Mouse (Mus musculus) CH12.LX (cell line): ENCODE measurements around the gene Arhgap33. TPM values are rescaled to one million over a fixed set of nuclear protein-coding genes. Genes with fewer than 3 reads are reported as not detected.
A peak's percentile ranks its signal among the peaks of the same experiment; 100 is the strongest.

ENCODE experiments used
- DNase-seq: peaks from one replicate; pipeline ENCODE4 v3.0.0-alpha.2; 2013; ENCODE audit errors: extremely low read depth
- H3K27ac ChIP-seq: 2 replicates; pipeline ENCODE4 v1.5.1; 2012; ENCODE audit warnings: low read depth, mild to moderate bottlenecking, control low read depth, moderate library complexity; ENCODE audit not compliant: insufficient read depth
- H3K27me3 ChIP-seq: replicated peaks from 2 replicates; pipeline ENCODE3; 2012; ENCODE audit warnings: inconsistent platforms
- H3K36me3 ChIP-seq, 2 experiments: replicated peaks in 1 of 2; 2 replicates each; pipeline versions ENCODE3 to v1.6.1; 2012; ENCODE audit warnings: inconsistent platforms in 1 of 2, low read length in 1 of 2, mild to moderate bottlenecking in 1 of 2, mixed read lengths in 1 of 2, moderate library complexity in 1 of 2; ENCODE audit not compliant: control insufficient read depth in 1 of 2, insufficient read depth in 1 of 2
- H3K4me1 ChIP-seq, 2 experiments: 2 replicates each; pipeline ENCODE4 v1.6.1; 2012; ENCODE audit warnings: inconsistent platforms in 1 of 2, moderate library complexity in 1 of 2; ENCODE audit not compliant: insufficient read depth in 2 of 2, control insufficient read depth in 1 of 2
- H3K4me2 ChIP-seq: 2 replicates; pipeline ENCODE4 v1.6.1; 2012; ENCODE audit warnings: low read depth, mild to moderate bottlenecking, control low read depth; ENCODE audit not compliant: poor library complexity, insufficient read depth, severe bottlenecking
- H3K4me3 ChIP-seq, 3 experiments: fragments of 150-350 bp in 1 of 3; sonication (generic) in 1 of 3; replicated peaks in 1 of 3; 2 replicates each; pipeline versions ENCODE3 to v1.5.1; 2011 to 2012; ENCODE audit warnings: low read depth in 2 of 3, low read length in 2 of 3, mild to moderate bottlenecking in 2 of 3, moderate library complexity in 2 of 3, control low read depth in 1 of 3, improper control_type of control experiment in 1 of 3, inconsistent platforms in 1 of 3, mixed read lengths in 1 of 3; ENCODE audit not compliant: poor library complexity in 1 of 3
- H3K79me2 ChIP-seq: replicated peaks from 2 replicates; pipeline ENCODE4 v1.6.1; 2012; ENCODE audit warnings: mild to moderate bottlenecking, moderate library complexity; ENCODE audit not compliant: control insufficient read depth, poor library complexity, insufficient read depth, severe bottlenecking; ENCODE audit errors: extremely low read depth
- H3K9ac ChIP-seq: 2 replicates; pipeline ENCODE4 v1.6.1; 2012; ENCODE audit warnings: low read depth, mild to moderate bottlenecking, control low read depth, moderate library complexity; ENCODE audit not compliant: insufficient read depth
- H3K9me3 ChIP-seq: replicated peaks from 2 replicates; pipeline ENCODE3; 2012; ENCODE audit warnings: low read length, inconsistent platforms, mixed read lengths
- BHLHE40 ChIP-seq: IDR thresholded peaks from 2 replicates; pipeline ENCODE4 v1.6.1; 2011; ENCODE audit warnings: mild to moderate bottlenecking, low read depth, low read length, improper control_type of control experiment
- CHD2 ChIP-seq: IDR thresholded peaks from 2 replicates; pipeline ENCODE4 v1.6.1; 2011; ENCODE audit warnings: low read length, improper control_type of control experiment
- E2F4 ChIP-seq: IDR thresholded peaks from 2 replicates; pipeline ENCODE4 v1.6.1; 2011; ENCODE audit warnings: low read depth, low read length, improper control_type of control experiment; ENCODE audit not compliant: insufficient replicate concordance
- ELF1 ChIP-seq: IDR thresholded peaks from 2 replicates; pipeline ENCODE4 v1.6.1; 2014; ENCODE audit warnings: low read depth, mild to moderate bottlenecking, inconsistent platforms, low read length, improper control_type of control experiment
- EP300 ChIP-seq: IDR thresholded peaks from 2 replicates; pipeline ENCODE4 v1.6.1; 2011; ENCODE audit warnings: low read length, improper control_type of control experiment
- ETS1 ChIP-seq: conservative IDR thresholded peaks from 2 replicates; pipeline ENCODE4 v1.6.1; 2012; ENCODE audit warnings: low read depth, mild to moderate bottlenecking, inconsistent platforms, low read length, improper control_type of control experiment, moderate library complexity
- GABPA ChIP-seq: IDR thresholded peaks from 2 replicates; pipeline ENCODE4 v1.6.1; 2012; ENCODE audit warnings: low read depth, low read length, improper control_type of control experiment, inconsistent platforms; ENCODE audit not compliant: insufficient replicate concordance
- HCFC1 ChIP-seq: IDR thresholded peaks from 2 replicates; pipeline ENCODE4 v1.6.1; 2012; ENCODE audit warnings: low read depth, mild to moderate bottlenecking, inconsistent platforms, low read length, improper control_type of control experiment
- IRF4 ChIP-seq: IDR thresholded peaks from 2 replicates; pipeline ENCODE4 v1.6.1; 2014; ENCODE audit warnings: low read depth, mild to moderate bottlenecking, inconsistent platforms, low read length, improper control_type of control experiment
- JUN ChIP-seq: IDR thresholded peaks from 2 replicates; pipeline ENCODE4 v1.6.1; 2011; ENCODE audit warnings: low read depth, mild to moderate bottlenecking, low read length, improper control_type of control experiment, moderate library complexity; ENCODE audit not compliant: insufficient read depth
- JUND ChIP-seq: conservative IDR thresholded peaks from 2 replicates; pipeline ENCODE4 v1.6.1; 2011; ENCODE audit warnings: low read depth, low read length, improper control_type of control experiment
- KAT2A ChIP-seq: IDR thresholded peaks from 2 replicates; pipeline ENCODE4 v1.6.1; 2012; ENCODE audit warnings: low read length, improper control_type of control experiment, inconsistent platforms; ENCODE audit not compliant: insufficient replicate concordance
- MAX ChIP-seq: IDR thresholded peaks from 2 replicates; pipeline ENCODE4 v1.6.1; 2011; ENCODE audit warnings: low read length, improper control_type of control experiment
- MAZ ChIP-seq: IDR thresholded peaks from 2 replicates; pipeline ENCODE4 v1.6.1; 2012; ENCODE audit warnings: low read depth, mild to moderate bottlenecking, inconsistent platforms, low read length, improper control_type of control experiment, moderate library complexity
- MEF2A ChIP-seq: IDR thresholded peaks from 2 replicates; pipeline ENCODE4 v1.6.1; 2014; ENCODE audit warnings: low read depth, mild to moderate bottlenecking, inconsistent platforms, low read length, improper control_type of control experiment, borderline replicate concordance
- MXI1 ChIP-seq: IDR thresholded peaks from 2 replicates; pipeline ENCODE4 v1.6.1; 2011; ENCODE audit warnings: mild to moderate bottlenecking, low read depth, low read length, improper control_type of control experiment
- MYC ChIP-seq: IDR thresholded peaks from 2 replicates; pipeline ENCODE4 v1.6.1; 2011; ENCODE audit warnings: low read depth, mild to moderate bottlenecking, improper control_type of control experiment, low read length
- NELFE ChIP-seq: IDR thresholded peaks from 2 replicates; pipeline ENCODE4 v1.6.1; 2011; ENCODE audit warnings: low read depth, low read length, improper control_type of control experiment
- NRF1 ChIP-seq: IDR thresholded peaks from 2 replicates; pipeline ENCODE4 v1.6.1; 2014; ENCODE audit warnings: low read depth, mild to moderate bottlenecking, inconsistent platforms, low read length, improper control_type of control experiment, moderate library complexity
- POLR2A ChIP-seq: IDR thresholded peaks from 2 replicates; pipeline ENCODE4 v1.6.1; 2011; ENCODE audit warnings: low read depth, mild to moderate bottlenecking, improper control_type of control experiment, low read length
- POLR2AphosphoS2 ChIP-seq: IDR thresholded peaks from 2 replicates; pipeline ENCODE4 v1.6.1; 2011; ENCODE audit warnings: low read depth, low read length, improper control_type of control experiment
- RCOR1 ChIP-seq: conservative IDR thresholded peaks from 2 replicates; pipeline ENCODE4 v1.6.1; 2012; ENCODE audit warnings: low read depth, mild to moderate bottlenecking, inconsistent platforms, low read length, improper control_type of control experiment
- SIN3A ChIP-seq: IDR thresholded peaks from 2 replicates; pipeline ENCODE4 v1.6.1; 2012; ENCODE audit warnings: low read length, improper control_type of control experiment, inconsistent platforms
- SMC3 ChIP-seq: IDR thresholded peaks from 2 replicates; pipeline ENCODE4 v1.6.1; 2011; ENCODE audit warnings: low read depth, low read length, improper control_type of control experiment
- TBP ChIP-seq: conservative IDR thresholded peaks from 2 replicates; pipeline ENCODE4 v1.6.1; 2011; ENCODE audit warnings: low read depth, low read length, improper control_type of control experiment
- TCF12 ChIP-seq: IDR thresholded peaks from 2 replicates; pipeline ENCODE4 v1.6.1; 2014; ENCODE audit warnings: low read depth, mild to moderate bottlenecking, inconsistent platforms, low read length, improper control_type of control experiment
- USF2 ChIP-seq: conservative IDR thresholded peaks from 2 replicates; pipeline ENCODE4 v1.6.1; 2011; ENCODE audit warnings: low read depth, low read length, improper control_type of control experiment
- ZC3H11A ChIP-seq: IDR thresholded peaks from 2 replicates; pipeline ENCODE4 v1.6.1; 2012; ENCODE audit warnings: low read depth, mild to moderate bottlenecking, inconsistent platforms, low read length, improper control_type of control experiment
- ZMIZ1 ChIP-seq: IDR thresholded peaks from 2 replicates; pipeline ENCODE4 v1.6.1; 2012; ENCODE audit warnings: low read depth, mild to moderate bottlenecking, inconsistent platforms, low read length, improper control_type of control experiment
- ZNF384 ChIP-seq: IDR thresholded peaks from 2 replicates; pipeline ENCODE4 v1.6.1; 2012; ENCODE audit warnings: low read depth, low read length, improper control_type of control experiment, inconsistent platforms
- dilution Hi-C: fragments of 300-500 bp; cut with MboI; formaldehyde crosslinking; loops from 2 replicates; pipeline ENCODE4 v1.14.3; 2020; ENCODE audit warnings: low sequenced_read_pairs; ENCODE audit not compliant: extremely low pct_unique_long_range_greater_than_20kb, extremely low pct_ligation_motif_present
- in situ Hi-C: fragments of 300-500 bp; cut with MboI; formaldehyde crosslinking; loops from 3 replicates; pipeline ENCODE4 v1.14.3; 2019; ENCODE audit warnings: low sequenced_read_pairs, low pct_ligation_motif_present, low pct_unique_long_range_greater_than_20kb, mixed read lengths
- polyA plus RNA-seq: library from polyadenylated mRNA; unstranded; fragments of >175 nt; gene quantifications from 2 replicates; pipeline ENCODE4 v1.2.1, GENCODE M21; 2012; ENCODE audit warnings: low read depth; ENCODE audit not compliant: insufficient read length
- total RNA-seq, 2 experiments: library from RNA; depleted of rRNA; stranded (reverse); fragments of 300-350 nt in 1 of 2; fragments of >200 nt in 1 of 2; gene quantifications; 2 replicates each; pipeline ENCODE4 v1.2.3; 2012 to 2014

Arhgap33 gene
- total and polyA plus RNA-seq, 3 experiments = 0.44 to 9.2 (median 2.8) TPM

DNA sequence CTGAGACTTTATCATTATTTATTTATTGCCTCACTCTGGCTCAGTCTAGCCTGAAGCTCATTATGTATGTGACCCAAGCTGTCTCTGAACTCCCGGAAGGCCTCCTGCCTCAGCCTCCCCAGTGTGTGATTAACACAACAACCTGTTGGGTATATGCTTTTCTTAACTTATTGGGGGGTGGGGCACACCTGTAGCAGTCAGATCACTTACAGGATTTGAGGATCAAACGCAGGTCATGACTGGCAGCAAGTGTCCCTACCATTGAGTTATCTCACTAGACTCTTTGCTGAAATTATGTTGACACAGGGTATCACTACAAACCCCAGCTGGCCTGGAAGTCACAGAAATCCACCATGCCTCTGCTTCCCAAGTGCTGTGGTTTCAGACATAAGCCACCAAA lies 25.4 kb upstream of the Arhgap33 start:
- H3K4me1 ChIP-seq = peaks cover 9 to 39% of the 10 kb centered on the region in 2 experiments; a peak in 3 of 4 replicates
- H3K27me3 ChIP-seq = no peaks in the 10 kb centered on the region
- no peaks in the 10 kb centered on the region for H3K9me3 ChIP-seq
- H3K9ac ChIP-seq = peak overlapping the region; percentile 77
- peak overlapping the region; percentile 58 for H3K4me2 ChIP-seq
- H3K79me2 ChIP-seq = peaks cover 25% of the 10 kb centered on the region
- H3K36me3 ChIP-seq = peaks cover 23 to 47% of the 10 kb centered on the region in 2 experiments
- TF ChIP-seq EP300 (no peak), ZNF384 (no peak), IRF4 (no peak), POLR2A (no peak), ZC3H11A (no peak), CHD2 (no peak), MAZ (no peak), NRF1 (no peak), ETS1 (no peak), TBP (no peak), SMC3 (no peak), JUN (no peak), RCOR1 (no peak)
- dilution Hi-C loops (no loop called here), in situ Hi-C loops (no loop called here)
- no peak for DNase-seq
- no peak overlapping the region for H3K4me3 ChIP-seq
- H3K27ac ChIP-seq = no peak overlapping the region

DNA sequence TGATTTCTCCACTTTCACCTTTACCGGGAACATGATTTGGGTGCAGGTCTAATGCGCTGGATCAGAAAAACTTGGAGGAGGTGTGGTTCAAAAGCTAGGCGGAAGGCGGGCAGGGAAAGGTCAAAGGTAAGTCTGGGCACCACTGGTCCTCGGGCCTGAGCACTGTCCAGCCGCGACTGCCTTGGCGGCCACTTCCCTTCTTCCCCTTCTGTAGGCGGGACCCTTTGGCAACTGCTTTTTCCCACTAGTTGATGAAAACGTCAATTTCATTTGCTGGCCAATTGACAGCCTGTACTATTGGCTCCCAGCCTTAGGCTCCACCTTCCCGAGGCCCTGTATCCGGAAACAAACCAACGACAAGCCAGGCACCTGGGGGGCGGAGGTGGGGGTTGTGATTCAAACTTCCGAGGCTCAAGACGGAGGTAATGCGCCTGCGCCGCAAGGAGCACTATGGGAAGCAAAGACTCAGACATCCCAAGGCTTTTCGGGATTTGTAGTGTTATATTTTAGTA lies 24.6 kb upstream of the Arhgap33 start, which contains the start of gene Lin37:
TSS of gene Lin37 (minus strand) at position 396 of the 512 bp plus-strand sequence.
- peaks cover 27 to 47% of the 10 kb centered on the region in 2 experiments for H3K36me3 ChIP-seq
- in situ Hi-C loops = loop anchor here (5.0 kb wide), 1 partner anchor 48 kb away; no protein-coding TSS in a partner anchor
- DNase-seq = peak; percentile 98
- no peaks in the 10 kb centered on the region for H3K9me3 ChIP-seq
- peak within 1 kb of the TSS; percentile 98 for H3K9ac ChIP-seq
- H3K27ac ChIP-seq = peak within 1 kb of the TSS; percentile 63
- H3K79me2 ChIP-seq = peaks cover 25% of the 10 kb centered on the region
- H3K4me1 ChIP-seq = peaks cover 9 to 37% of the 10 kb centered on the region in 2 experiments; a peak in 3 of 4 replicates
- H3K27me3 ChIP-seq = no peaks in the 10 kb centered on the region
- H3K4me3 ChIP-seq = peak within 1 kb of the TSS; percentile 70 to 99 (median 99)
- peak; percentile 73 for TF ChIP-seq POLR2A
- TF ChIP-seq USF2 = no peak
- TF ChIP-seq CHD2 = peak; percentile 89
- TF ChIP-seq MXI1 = peak; percentile 67
- peak; percentile 95 for TF ChIP-seq SIN3A
- peak; percentile 61 for TF ChIP-seq NELFE
- peak; percentile 22; the same call in 1 of the 2 replicates for TF ChIP-seq MAX
- peak; percentile 95 for TF ChIP-seq MAZ
- peak; percentile 71; the same call in 1 of the 2 replicates for TF ChIP-seq ZMIZ1
- TF ChIP-seq ELF1 = peak; percentile 95
- peak; percentile 63; the same call in 1 of the 2 replicates for TF ChIP-seq TCF12
- TF ChIP-seq IRF4 = peak; percentile 51; the same call in 1 of the 2 replicates
- TF ChIP-seq POLR2AphosphoS2 = 0 out of 2 replicates have a peak, but pooled peaks have one; percentile 42
- no peak for TF ChIP-seq JUND
- no peak for TF ChIP-seq GABPA
- TF ChIP-seq ZNF384 = no peak
- peak; percentile 64 for TF ChIP-seq MEF2A
- TF ChIP-seq RCOR1 = no peak
- no peak for TF ChIP-seq BHLHE40
- peak; percentile 84; the same call in 1 of the 2 replicates for TF ChIP-seq KAT2A
- TF ChIP-seq ZC3H11A = no peak
- peak; percentile 59; the same call in 1 of the 2 replicates for TF ChIP-seq TBP
- no peak for TF ChIP-seq E2F4
- no peak for TF ChIP-seq MYC
- peak; percentile 88 for TF ChIP-seq NRF1
- peak; percentile 94 for TF ChIP-seq HCFC1
- no peak for TF ChIP-seq JUN
- dilution Hi-C loops = no loop called here
- peak within 1 kb of the TSS; percentile 85 for H3K4me2 ChIP-seq
